Mouse (Mus musculus) CH12.LX (cell line): Measurements from ENCODE around the gene Trim24.

Experiments
- CHD2 ChIP-seq: IDR thresholded peaks from 2 replicates; pipeline ENCODE4 v1.6.1; 2011; ENCODE audit warnings: low read length, improper control_type of control experiment
- CTCF ChIP-seq, 2 experiments: IDR thresholded peaks in 1 of 2; conservative IDR thresholded peaks in 1 of 2; 2 replicates each; pipeline ENCODE4 v1.5.1; 2011 to 2012; ENCODE audit warnings: low read depth in 2 of 2, low read length in 2 of 2, improper control_type of control experiment in 1 of 2, inconsistent platforms in 1 of 2, mild to moderate bottlenecking in 1 of 2, moderate library complexity in 1 of 2
- EP300 ChIP-seq: IDR thresholded peaks from 2 replicates; pipeline ENCODE4 v1.6.1; 2011; ENCODE audit warnings: low read length, improper control_type of control experiment
- GABPA ChIP-seq: IDR thresholded peaks from 2 replicates; pipeline ENCODE4 v1.6.1; 2012; ENCODE audit warnings: low read depth, low read length, improper control_type of control experiment, inconsistent platforms; ENCODE audit not compliant: insufficient replicate concordance
- IRF4 ChIP-seq: IDR thresholded peaks from 2 replicates; pipeline ENCODE4 v1.6.1; 2014; ENCODE audit warnings: low read depth, mild to moderate bottlenecking, inconsistent platforms, low read length, improper control_type of control experiment
- KAT2A ChIP-seq: IDR thresholded peaks from 2 replicates; pipeline ENCODE4 v1.6.1; 2012; ENCODE audit warnings: low read length, improper control_type of control experiment, inconsistent platforms; ENCODE audit not compliant: insufficient replicate concordance
- MAFK ChIP-seq: IDR thresholded peaks from 2 replicates; pipeline ENCODE4 v1.6.1; 2011; ENCODE audit warnings: low read length, improper control_type of control experiment; ENCODE audit not compliant: insufficient replicate concordance
- POLR2A ChIP-seq: IDR thresholded peaks from 2 replicates; pipeline ENCODE4 v1.6.1; 2011; ENCODE audit warnings: low read depth, mild to moderate bottlenecking, improper control_type of control experiment, low read length
- USF1 ChIP-seq: IDR thresholded peaks from 2 replicates; pipeline ENCODE4 v1.6.1; 2014; ENCODE audit warnings: low read depth, mild to moderate bottlenecking, inconsistent platforms, low read length, improper control_type of control experiment
- ZC3H11A ChIP-seq: IDR thresholded peaks from 2 replicates; pipeline ENCODE4 v1.6.1; 2012; ENCODE audit warnings: low read depth, mild to moderate bottlenecking, inconsistent platforms, low read length, improper control_type of control experiment
- ZKSCAN1 ChIP-seq: IDR thresholded peaks from 2 replicates; pipeline ENCODE4 v1.6.1; 2012; ENCODE audit warnings: low read depth, inconsistent platforms, low read length, improper control_type of control experiment, borderline replicate concordance

- TF ChIP-seq CTCF (conservative IDR thresholded peaks at IDR 0.05 in 1 of 2, IDR thresholded peaks at IDR 0.05 in 1 of 2; ENCODE audit: low read depth in 2 of 2, low read length in 2 of 2) (no peak), KAT2A (no peak), USF1 (no peak), POLR2A (no peak), IRF4 (no peak), EP300 (no peak), GABPA (no peak), ZKSCAN1 (no peak), MAFK (no peak), CHD2 (no peak), ZC3H11A (no peak)
Measured at GRCm38 (mm10) chr6:37853289-37853688, 17.3 kb upstream of the Trim24 start.
